Mouse (Mus musculus) frontal cortex, adult (tissue): ENCODE data around the gene G6pd2.

Experiments
- ATAC-seq: cut with Nextera tagmentation; 2 replicates; pipeline ENCODE4 v1.9.2; 2017; ENCODE audit warnings: mild to moderate bottlenecking, moderate library complexity, mixed read lengths; ENCODE audit not compliant: low TSS enrichment

Gene G6pd2

DNA sequence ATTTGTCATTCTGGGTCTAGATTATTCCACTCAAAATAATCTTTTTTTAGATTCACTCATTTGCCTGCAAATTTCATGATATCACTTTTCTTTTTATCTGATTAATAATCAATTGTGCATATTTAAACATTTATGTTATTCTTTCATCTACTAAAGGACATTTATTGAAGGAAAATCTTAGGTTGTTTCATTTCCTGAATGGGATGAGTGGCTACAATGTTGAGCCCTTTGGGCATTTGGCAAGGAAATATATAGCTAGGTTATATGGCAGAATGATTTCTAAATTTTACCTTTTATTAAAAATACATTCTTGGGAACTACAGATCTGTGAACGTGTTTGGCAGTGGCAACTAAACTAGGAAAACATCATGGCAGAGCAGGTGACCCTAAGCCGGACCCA lies at the start of gene G6pd2:
Gene G6pd2, plus strand, starts transcription at position 301 of the 400 bp plus-strand sequence.
- no peak for ATAC-seq

DNA sequence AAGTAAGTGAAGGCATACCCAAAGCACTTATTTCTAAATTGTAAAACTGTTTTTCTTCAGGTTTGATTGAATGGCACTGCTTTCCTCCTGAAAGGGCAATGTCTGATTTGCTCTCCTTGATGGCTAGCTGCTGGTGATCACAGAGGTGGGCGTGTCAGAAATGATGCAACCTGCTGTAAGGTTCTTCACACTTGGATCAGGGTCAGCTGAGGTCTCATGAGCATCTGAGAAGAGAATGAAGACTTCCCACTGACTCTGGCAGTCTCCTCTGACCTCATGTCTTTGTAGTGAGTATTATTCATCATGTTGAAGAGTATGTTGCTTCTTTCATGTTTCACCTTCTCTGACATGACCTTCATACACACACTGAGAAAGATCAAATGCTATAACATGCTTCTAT lies 44.4 kb upstream of the G6pd2 start:
- ATAC-seq: no peak

DNA sequence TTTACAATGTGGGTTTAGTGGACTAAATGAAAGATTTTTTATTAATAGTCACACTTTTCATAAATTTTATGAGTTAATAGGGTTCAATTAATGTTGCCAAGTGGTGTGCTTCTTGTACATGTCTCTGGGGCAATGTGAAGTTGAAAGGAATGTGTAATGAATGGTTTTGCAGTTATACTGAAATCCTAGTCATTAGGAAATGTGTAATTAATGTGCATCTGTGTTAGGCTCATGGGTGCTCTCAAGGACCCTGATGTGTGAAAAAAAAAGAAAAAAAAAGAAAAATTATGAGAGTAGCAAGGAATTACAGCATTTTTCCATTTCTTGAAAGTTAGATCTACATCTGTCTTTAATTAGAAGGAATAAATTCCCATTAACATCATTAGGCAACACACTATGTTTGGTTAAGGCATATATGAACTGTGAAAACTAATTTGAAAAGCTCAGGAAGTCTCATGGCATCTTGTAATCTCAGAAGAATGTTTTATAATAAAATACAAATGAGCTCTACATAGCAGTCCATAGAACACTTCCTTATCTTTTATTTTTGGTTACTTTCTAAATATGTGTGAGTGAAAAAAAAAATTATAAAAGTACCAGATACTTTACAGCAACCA lies 24.4 kb downstream of the G6pd2 start:
- no peak for ATAC-seq

DNA sequence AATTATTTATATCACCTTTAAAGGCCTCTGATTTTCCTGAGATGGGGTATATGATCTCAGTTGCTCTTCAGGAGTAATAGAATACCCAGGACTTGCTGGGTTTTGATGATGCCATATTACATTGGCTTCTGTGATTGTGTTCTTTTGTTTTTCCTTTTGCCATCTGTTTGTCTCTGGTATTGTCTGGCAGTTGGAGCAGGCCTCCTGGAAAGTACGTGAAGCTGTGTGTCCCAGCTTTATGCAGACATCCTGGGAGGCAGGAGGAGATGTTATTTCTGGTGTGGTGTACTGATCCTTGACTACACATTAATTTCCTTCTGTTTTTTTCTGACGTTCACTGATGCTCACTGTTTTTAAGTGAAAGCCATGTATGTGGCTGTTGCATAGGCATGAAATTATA lies 35.3 kb downstream of the G6pd2 start:
- ATAC-seq: no peak
